In genomic region chr1:131971771-131972497, GRCm38 (mm10) we compare ENCODE assay signal across 10 mouse cellular contexts. TPM values are rescaled to one million over a fixed set of nuclear protein-coding genes. Genes with fewer than 3 reads are reported as not detected.
A peak's percentile ranks its signal among the peaks of the same experiment; 100 is the strongest.
DNase-seq lines count a peak whose midpoint lies in the region; ATAC-seq and TF ChIP-seq lines count a peak whose summit lies in the region.
"Had no signal": no experiment of that assay in that cellular context is flagged by ENCODE, and none has a peak within 500 bp of the region (broad histone marks: within the 10 kb centered on the region; RNA-seq: fewer than 3 reads in every experiment).

No protein-coding gene starts in this region.

- intact Hi-C loops in left cerebral cortex, adult 2 months (cut with DNase I): no loop called here

- H3K4me3 ChIP-seq in kidney, postnatal 0 days (replicated peaks; ENCODE audit: low read depth, low read length): no peak overlapping the region
- H3K4me3 ChIP-seq in embryonic facial prominence, embryonic 11.5 days (ENCODE audit: low read depth, low read length): no peak overlapping the region
- no peak overlapping the region for H3K4me3 ChIP-seq in limb, embryonic 13.5 days
- H3K4me3 ChIP-seq in neural tube, embryonic 12.5 days: no peak overlapping the region
- no peak overlapping the region for H3K4me3 ChIP-seq in left cerebral cortex, adult 2 months
- H3K4me3 ChIP-seq: heart, embryonic 15.5 days; limb, embryonic 15.5 days had no signal

- peaks cover 43% of the 10 kb centered on the region for H3K4me1 ChIP-seq in kidney, postnatal 0 days (replicated peaks; ENCODE audit: insufficient read depth, low read length)
- H3K4me1 ChIP-seq in embryonic facial prominence, embryonic 11.5 days (ENCODE audit: control insufficient read depth, insufficient read depth, low read length): peaks cover 19% of the 10 kb centered on the region
- peaks cover 47% of the 10 kb centered on the region for H3K4me1 ChIP-seq in limb, embryonic 13.5 days
- H3K4me1 ChIP-seq in neural tube, embryonic 12.5 days: peaks cover 62% of the 10 kb centered on the region

- DNase-seq in kidney, postnatal 0 days (ENCODE audit: low spot score): peak; percentile 55
- no peak for DNase-seq in kidney, postnatal 36 days
- DNase-seq in embryonic facial prominence, embryonic 11.5 days (ENCODE audit: low spot score): peak; percentile 56
- no peak for DNase-seq in frontal cortex, postnatal 36 days (ENCODE audit: low spot score in 2 of 2)
- DNase-seq in left cerebral cortex, adult 2 months (ENCODE audit: extremely low spot score in 1 of 2, low spot score in 2 of 2): no peak
- no peak for DNase-seq in spleen, postnatal 10 days (ENCODE audit: low spot score in 2 of 2)

- H3K27me3 ChIP-seq in kidney, postnatal 0 days (ENCODE audit: insufficient read depth, low read length): no peaks in the 10 kb centered on the region
- peaks cover 3% of the 10 kb centered on the region; the same call in 1 of the 2 replicates for H3K27me3 ChIP-seq in embryonic facial prominence, embryonic 11.5 days (ENCODE audit: control insufficient read depth, insufficient read depth, low read length)
- H3K27me3 ChIP-seq in limb, embryonic 13.5 days: peaks cover 6% of the 10 kb centered on the region; the same call in 1 of the 2 replicates
- H3K27me3 ChIP-seq in neural tube, embryonic 12.5 days (replicated peaks): no peaks in the 10 kb centered on the region
- H3K27me3 ChIP-seq: limb, embryonic 15.5 days had no signal

- H3K9ac ChIP-seq in kidney, postnatal 0 days (ENCODE audit: low read depth, low read length): peak overlapping the region; percentile 31; the same call in 1 of the 2 replicates
- H3K9ac ChIP-seq in embryonic facial prominence, embryonic 11.5 days (replicated peaks; ENCODE audit: low read length): 0 out of 2 replicates have a peak overlapping the region, but pooled peaks have one; percentile 30
- no peak overlapping the region for H3K9ac ChIP-seq in limb, embryonic 13.5 days
- H3K9ac ChIP-seq in neural tube, embryonic 12.5 days: no peak overlapping the region
- H3K9ac ChIP-seq: heart, embryonic 15.5 days; limb, embryonic 15.5 days had no signal

- no peak overlapping the region for H3K4me2 ChIP-seq in kidney, postnatal 0 days (ENCODE audit: low read length)
- no peak overlapping the region for H3K4me2 ChIP-seq in embryonic facial prominence, embryonic 11.5 days (ENCODE audit: low read depth, low read length)
- 0 out of 2 replicates have a peak overlapping the region, but pooled peaks have one; percentile 0 for H3K4me2 ChIP-seq in limb, embryonic 13.5 days (replicated peaks)
- peak overlapping the region; percentile 41 for H3K4me2 ChIP-seq in neural tube, embryonic 12.5 days (replicated peaks)

- TF ChIP-seq CTCF in kidney, postnatal 0 days (IDR thresholded peaks at IDR 0.05; ENCODE audit: low read depth): no peak
- TF ChIP-seq CTCF in left cerebral cortex, adult 2 months (IDR thresholded peaks at IDR 0.05): no peak

- H3K9me3 ChIP-seq in kidney, postnatal 0 days (replicated peaks; ENCODE audit: low read length): no peaks in the 10 kb centered on the region
- no peaks in the 10 kb centered on the region for H3K9me3 ChIP-seq in embryonic facial prominence, embryonic 11.5 days (replicated peaks; ENCODE audit: control insufficient read depth, low read length)
- H3K9me3 ChIP-seq in limb, embryonic 13.5 days: no peaks in the 10 kb centered on the region
- no peaks in the 10 kb centered on the region for H3K9me3 ChIP-seq in neural tube, embryonic 12.5 days
- H3K9me3 ChIP-seq: heart, embryonic 15.5 days; limb, embryonic 15.5 days had no signal

- no peaks in the 10 kb centered on the region for H3K36me3 ChIP-seq in kidney, postnatal 0 days (ENCODE audit: insufficient read depth, low read length)
- no peaks in the 10 kb centered on the region; the same call in 1 of the 2 replicates for H3K36me3 ChIP-seq in embryonic facial prominence, embryonic 11.5 days (replicated peaks; ENCODE audit: control insufficient read depth, insufficient read depth, low read depth, low read length)
- H3K36me3 ChIP-seq in limb, embryonic 13.5 days: no peaks in the 10 kb centered on the region
- no peaks in the 10 kb centered on the region for H3K36me3 ChIP-seq in neural tube, embryonic 12.5 days
- H3K36me3 ChIP-seq: heart, embryonic 15.5 days; limb, embryonic 15.5 days had no signal

- WGBS in kidney, postnatal 0 days: 38% methylated on average over 15 of the region's 15 CpGs
- 6% methylated on average over 15 of the region's 15 CpGs for WGBS in embryonic facial prominence, embryonic 11.5 days
- WGBS in limb, embryonic 13.5 days: 21% methylated on average over 15 of the region's 15 CpGs
- 2% methylated on average over 15 of the region's 15 CpGs for WGBS in neural tube, embryonic 12.5 days

- ATAC-seq in kidney, postnatal 0 days (replicated peaks; ENCODE audit: low FRiP score, low read depth): peak; percentile 23; the same call in 1 of the 2 replicates
- ATAC-seq in embryonic facial prominence, embryonic 11.5 days (replicated peaks; ENCODE audit: insufficient number of reproducible peaks, low FRiP score, low TSS enrichment, low read depth): peak; percentile 60
- peak; percentile 44; the same call in 1 of the 2 replicates for ATAC-seq in limb, embryonic 13.5 days (ENCODE audit: low FRiP score, low read depth)
- peak; percentile 52 for ATAC-seq in neural tube, embryonic 12.5 days (ENCODE audit: low FRiP score, low read depth)

- H3K27ac ChIP-seq in kidney, postnatal 0 days: peak overlapping the region; percentile 77
- peak overlapping the region; percentile 58 for H3K27ac ChIP-seq in embryonic facial prominence, embryonic 11.5 days (replicated peaks; ENCODE audit: low read depth, low read length)
- peak overlapping the region; percentile 44; the same call in 1 of the 2 replicates for H3K27ac ChIP-seq in limb, embryonic 13.5 days
- peak overlapping the region; percentile 65 for H3K27ac ChIP-seq in neural tube, embryonic 12.5 days
- no peak overlapping the region for H3K27ac ChIP-seq in left cerebral cortex, adult 2 months
- H3K27ac ChIP-seq: limb, embryonic 15.5 days had no signal

RNA-seq across cellular contexts. Expression of gene Slc45a3, which starts 9.2 kb away (rescaled TPM):
- polyA plus RNA-seq in kidney, postnatal 0 days (2015; fragmentation: Nextera tagmentation; extraction: Ambion mirVana): 9.1 and 10.1 TPM in 2 replicates
- 3.8 and 4.6 TPM in 2 replicates for polyA plus RNA-seq in embryonic facial prominence, embryonic 11.5 days (2014; fragmentation: Nextera tagmentation; extraction: Ambion mirVana)
- 3.7 and 4.0 TPM in 2 replicates for polyA plus RNA-seq in limb, embryonic 13.5 days (2015; fragmentation: Nextera tagmentation; extraction: Ambion mirVana)
- 8.2 and 11.1 TPM in 2 replicates for polyA plus RNA-seq in neural tube, embryonic 12.5 days (2016; fragmentation: Nextera tagmentation; extraction: Ambion mirVana)
- total RNA-seq in left cerebral cortex, adult 2 months (2021): under 1 TPM; 0.48 to 0.68 TPM

RNA-seq across cellular contexts. Expression of gene Elk4, which starts 35.5 kb away (rescaled TPM):
- polyA plus RNA-seq in kidney, postnatal 0 days (2015; fragmentation: Nextera tagmentation; extraction: Ambion mirVana): 21.4 and 22.0 TPM in 2 replicates
- 18.0 and 19.8 TPM in 2 replicates for polyA plus RNA-seq in embryonic facial prominence, embryonic 11.5 days (2014; fragmentation: Nextera tagmentation; extraction: Ambion mirVana)
- 18.0 and 20.2 TPM in 2 replicates for polyA plus RNA-seq in limb, embryonic 13.5 days (2015; fragmentation: Nextera tagmentation; extraction: Ambion mirVana)
- 16.1 and 16.2 TPM in 2 replicates for polyA plus RNA-seq in neural tube, embryonic 12.5 days (2016; fragmentation: Nextera tagmentation; extraction: Ambion mirVana)
- 10 to 100 TPM; 55.7 to 57.8 TPM for total RNA-seq in left cerebral cortex, adult 2 months (2021)

Comparison
In these comparisons a context has a peak if more than half of its experiments do, and no peak if none do; other contexts are left out.
1. DNase-seq: peak in kidney, postnatal 0 days (single experiment) and embryonic facial prominence, embryonic 11.5 days (single experiment); none in kidney, postnatal 36 days (0 of 2), frontal cortex, postnatal 36 days (0 of 2), left cerebral cortex, adult 2 months (0 of 2) and spleen, postnatal 10 days (0 of 2).
2. H3K4me2 ChIP-seq: peak in limb, embryonic 13.5 days (single experiment) and neural tube, embryonic 12.5 days (single experiment); none in kidney, postnatal 0 days (single experiment) and embryonic facial prominence, embryonic 11.5 days (single experiment).
3. H3K9ac ChIP-seq: peak in kidney, postnatal 0 days (single experiment) and embryonic facial prominence, embryonic 11.5 days (single experiment); none in limb, embryonic 13.5 days (single experiment) and neural tube, embryonic 12.5 days (single experiment).
4. Peak in every context shown above with its lines, with median percentiles within 50 percentile points of each other: ATAC-seq.